Mouse (Mus musculus) embryo, embryonic 11.5 days (tissue): ENCODE data around the gene Calb2.

ENCODE experiments used
- DNase-seq: peaks from one replicate; pipeline ENCODE4 v3.0.0-alpha.2; 2012; ENCODE audit warnings: low read depth, low spot score

The Calb2 gene

DNA sequence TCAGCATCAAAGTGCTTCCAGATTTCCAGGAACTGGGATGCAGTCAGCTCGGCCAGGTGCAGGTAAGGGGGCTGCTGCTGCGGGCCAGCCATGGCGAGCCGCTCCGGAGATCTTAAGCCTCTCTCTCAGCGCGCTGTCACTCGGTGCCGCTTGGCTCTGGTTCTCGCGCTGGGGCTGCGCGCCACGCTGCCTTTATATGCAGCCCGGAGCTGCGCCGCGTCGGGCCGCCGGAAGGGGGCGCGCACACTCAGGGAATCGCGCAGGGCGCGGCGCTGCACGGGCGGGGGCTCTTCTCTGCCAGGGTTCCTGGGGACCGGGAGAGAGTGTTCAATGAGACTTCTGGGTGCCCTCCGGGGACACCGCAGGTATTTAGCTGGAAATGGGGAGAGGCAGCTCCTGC lies at the start of gene Calb2:
Gene Calb2, minus strand, starts transcription at position 165 of the 400 bp plus-strand sequence.
- DNase-seq = peak; percentile 64

GRCm38 (mm10) chr8:110217681-110218131 lies 49.7 kb upstream of the Calb2 start:
- peak; percentile 97 for DNase-seq

DNA sequence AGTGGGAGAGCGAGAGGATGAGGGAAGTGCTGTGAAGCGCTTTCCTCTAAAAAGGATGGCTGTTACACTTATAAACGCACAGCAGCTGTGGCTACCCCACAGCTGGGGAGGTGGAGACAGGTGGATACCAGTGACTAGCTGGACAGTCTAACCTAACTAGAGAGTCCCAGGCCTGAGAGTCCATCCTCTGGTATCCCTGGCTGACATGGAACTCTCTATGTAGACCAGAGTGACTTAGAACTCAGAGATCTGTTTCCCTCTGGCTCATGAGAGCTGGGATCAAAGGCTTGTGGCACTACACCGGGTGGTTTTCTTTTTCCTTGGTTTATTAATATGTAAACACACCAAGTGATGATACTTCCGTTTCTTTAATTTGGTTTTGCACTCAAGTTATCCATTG lies 49.2 kb upstream of the Calb2 start:
- DNase-seq = no peak

- no peak for DNase-seq
Observed at GRCm38 (mm10) chr8:110216253-110216652, 48.2 kb upstream of the Calb2 start.

- DNase-seq = no peak
Observed at GRCm38 (mm10) chr8:110215365-110215764, 47.4 kb upstream of the Calb2 start, which contains the start of gene Cmtr2. Cmtr2 (plus strand) TSS chr8:110215665.

- no peak for DNase-seq
Observed at GRCm38 (mm10) chr8:110201806-110202205, 33.8 kb upstream of the Calb2 start.

GRCm38 (mm10) chr8:110196678-110197077 lies 28.7 kb upstream of the Calb2 start:
- DNase-seq = peak; percentile 73

- no peak for DNase-seq
Observed at GRCm38 (mm10) chr8:110188961-110189750, 21.1 kb upstream of the Calb2 start.

- DNase-seq = no peak
Observed at GRCm38 (mm10) chr8:110185538-110185937, 17.5 kb upstream of the Calb2 start.

DNA sequence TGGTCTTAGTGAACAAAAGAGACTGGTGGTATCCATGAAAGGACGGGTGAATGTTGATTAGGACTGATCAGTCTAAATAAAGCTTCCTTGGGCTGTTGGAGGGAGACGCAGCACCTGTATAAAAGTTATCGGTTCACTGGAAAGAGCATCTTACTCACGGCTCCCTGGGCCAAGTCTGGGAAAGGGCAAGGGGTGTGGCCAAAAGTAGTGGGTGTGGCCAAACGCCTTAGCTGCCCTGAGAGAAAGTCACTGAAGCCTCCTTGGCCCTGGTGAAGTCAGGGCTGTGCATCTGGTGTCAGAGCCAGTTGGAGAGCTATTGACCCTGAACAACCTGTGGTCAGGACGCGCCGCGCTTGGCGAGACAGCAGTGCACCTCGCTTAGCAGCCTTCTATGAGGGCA lies 15.7 kb upstream of the Calb2 start:
- DNase-seq = no peak

DNA sequence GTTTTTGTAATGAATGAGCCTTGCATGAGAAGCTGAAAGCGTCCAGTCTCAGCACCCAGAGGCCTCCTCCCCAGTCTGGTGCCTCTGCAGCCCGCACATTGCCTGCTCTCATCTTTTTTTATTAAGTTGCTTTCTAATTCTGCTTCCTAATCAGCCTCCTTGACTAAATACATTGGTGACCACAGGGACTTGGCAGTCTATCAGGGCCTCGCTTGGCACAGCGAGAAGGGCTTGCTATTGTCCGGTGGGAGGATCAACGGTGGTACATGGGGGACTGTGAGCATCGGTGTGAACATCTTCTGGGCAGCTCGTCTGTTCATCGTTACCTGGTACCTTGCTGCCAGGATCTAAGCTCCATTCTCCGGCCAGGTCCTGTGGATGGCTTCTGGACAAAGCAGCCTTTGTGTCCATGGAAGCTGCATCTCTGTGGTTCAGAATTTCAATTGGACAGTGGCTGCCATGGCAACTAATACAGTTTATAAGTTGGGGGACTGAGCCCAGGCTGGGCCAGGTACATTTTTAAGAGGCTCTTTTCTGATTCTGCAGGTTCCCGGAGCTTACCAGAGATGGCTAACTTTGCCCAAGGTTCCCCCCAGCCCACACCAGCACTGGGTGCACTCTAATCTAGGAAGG lies 14.8 kb upstream of the Calb2 start:
- DNase-seq = no peak

DNA sequence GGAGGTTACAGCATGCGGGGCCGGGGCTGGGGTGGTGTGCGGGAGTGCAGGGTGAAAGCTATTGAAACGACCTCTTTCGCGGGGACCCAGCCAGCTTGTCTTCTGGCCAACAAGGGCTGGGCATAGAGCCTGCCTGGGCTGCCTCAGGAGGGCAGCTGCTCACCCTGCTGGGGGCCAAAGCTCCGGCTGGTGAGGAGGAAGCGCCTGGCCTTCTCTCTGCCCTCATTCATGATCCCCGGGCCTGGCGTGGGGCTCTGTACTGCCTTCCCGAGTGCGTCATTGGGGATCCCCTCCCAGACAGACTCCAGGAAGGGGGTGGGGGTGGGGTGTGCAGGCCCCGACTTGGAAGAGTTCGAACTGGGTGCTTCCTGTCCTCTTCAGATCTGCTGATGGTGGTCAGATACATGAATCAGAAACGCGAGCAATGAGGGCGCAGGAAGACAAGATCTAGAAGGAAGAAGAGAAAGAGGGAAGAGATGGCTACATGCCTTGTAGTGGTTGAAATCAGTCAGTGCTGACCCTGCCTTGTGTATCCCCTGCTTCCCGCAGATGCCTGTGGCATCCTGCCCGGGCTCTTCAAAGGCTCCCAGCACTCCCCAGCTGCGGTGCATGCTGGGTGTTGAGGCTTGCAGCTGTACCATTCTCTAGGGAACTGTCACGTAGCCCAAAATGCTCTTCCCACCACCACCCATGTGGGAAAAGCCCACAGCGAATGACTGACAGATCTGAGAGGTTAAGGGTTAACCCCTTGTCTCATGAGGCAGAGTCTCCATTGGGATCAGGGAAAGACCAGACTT lies 9.5 kb upstream of the Calb2 start:
- no peak for DNase-seq

DNA sequence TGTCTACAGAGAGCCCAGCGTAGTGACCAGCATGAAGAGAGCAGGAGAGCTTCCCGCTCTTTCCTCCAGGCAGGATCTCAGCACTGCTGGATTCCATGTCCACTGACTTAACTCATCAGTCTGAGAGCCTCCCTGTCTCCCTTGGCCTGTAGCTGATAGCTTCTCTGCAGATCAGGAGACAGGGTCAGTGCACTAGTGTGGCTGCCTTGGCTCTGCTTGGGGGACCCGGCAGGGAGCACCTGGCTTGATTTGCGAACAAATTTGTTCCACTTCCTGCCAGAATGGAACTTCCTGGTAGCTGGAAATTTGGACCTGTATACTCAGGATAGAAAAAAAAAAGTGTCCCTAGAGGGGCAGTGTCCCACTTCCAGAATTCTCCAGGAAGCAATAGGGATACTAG lies 6.8 kb upstream of the Calb2 start:
- no peak for DNase-seq

GRCm38 (mm10) chr8:110172161-110172560 lies 4.2 kb upstream of the Calb2 start:
- no peak for DNase-seq

GRCm38 (mm10) chr8:110166270-110166669 lies 1.7 kb downstream of the Calb2 start:
- DNase-seq = no peak

DNA sequence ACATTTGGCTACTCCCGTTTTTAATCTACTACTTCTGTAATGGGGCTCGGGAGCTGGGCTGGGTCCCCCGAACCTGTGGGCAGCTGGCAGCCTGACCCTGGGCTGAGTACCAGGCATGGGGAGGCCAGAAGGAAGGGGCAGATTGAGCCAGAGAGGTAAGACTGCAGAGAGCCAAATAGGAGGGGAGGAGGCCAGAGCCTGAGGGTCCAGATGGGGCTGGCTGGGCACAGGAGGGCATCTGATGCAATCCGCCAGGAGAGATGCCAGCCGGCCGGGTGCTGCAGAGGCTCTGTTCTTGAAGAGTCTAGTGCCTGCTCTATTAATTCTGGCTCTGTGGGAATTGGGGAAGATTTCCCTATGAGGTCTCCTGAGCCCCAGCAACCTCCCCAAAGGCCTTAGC lies 6.0 kb downstream of the Calb2 start:
- no peak for DNase-seq

DNA sequence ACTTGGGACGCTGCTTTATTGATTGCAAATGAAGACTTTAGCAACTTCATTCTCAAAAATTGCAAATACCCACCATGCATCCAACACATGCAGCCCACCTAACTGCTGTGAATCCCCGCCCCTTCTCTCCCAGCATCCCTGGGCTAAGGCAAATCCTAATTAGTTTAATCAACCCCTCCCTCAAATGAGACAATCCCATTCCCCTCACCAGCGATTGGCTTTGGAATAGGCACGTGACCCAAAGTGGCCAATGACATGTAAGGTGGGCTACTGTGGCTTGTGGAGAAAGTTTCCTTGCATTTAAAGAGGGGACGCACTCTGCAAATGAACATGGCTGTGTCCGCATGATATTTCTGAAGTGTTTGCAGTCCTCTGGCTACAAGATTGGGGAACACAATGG lies 15.1 kb downstream of the Calb2 start:
- no peak for DNase-seq

GRCm38 (mm10) chr8:110145538-110145937 lies 22.5 kb downstream of the Calb2 start:
- DNase-seq = peak; percentile 64

DNA sequence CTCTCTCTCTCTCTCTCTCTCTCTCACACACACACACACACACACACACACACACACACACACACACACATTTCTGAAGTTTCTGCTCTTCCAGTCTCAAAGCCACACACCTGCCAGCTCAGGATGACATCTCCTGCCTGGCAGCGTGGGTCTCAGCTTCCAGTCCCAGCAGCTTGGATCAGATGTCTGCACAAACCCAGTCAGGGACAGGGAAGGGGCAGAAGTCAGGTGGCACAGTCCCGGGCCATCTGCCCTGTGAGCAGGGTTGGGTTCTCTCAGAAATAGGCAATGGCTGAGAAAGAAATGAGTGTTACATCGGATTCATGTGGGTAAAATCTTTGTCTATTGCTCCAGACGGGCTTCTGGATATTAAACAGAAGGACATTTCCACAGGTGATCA lies 27.2 kb downstream of the Calb2 start:
- no peak for DNase-seq

DNA sequence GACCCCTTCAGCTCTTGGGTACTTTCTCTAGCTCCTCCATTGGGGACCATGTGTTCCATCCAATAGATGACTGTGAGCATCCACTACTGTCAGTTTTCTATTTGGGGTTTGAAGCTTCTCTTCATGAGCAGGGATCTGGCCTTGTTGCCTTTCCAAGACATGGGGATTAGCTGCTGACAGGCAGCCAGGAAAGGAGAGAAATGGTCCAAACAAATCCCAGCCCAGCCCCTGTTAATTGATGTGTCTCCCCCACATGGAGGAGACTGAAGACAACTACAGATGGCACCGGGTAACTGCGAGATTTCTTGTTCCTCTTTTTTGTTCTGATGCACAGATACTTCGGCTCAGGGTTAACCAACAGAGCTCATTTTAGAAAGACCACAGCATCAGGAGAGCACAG lies 27.9 kb downstream of the Calb2 start:
- no peak for DNase-seq

- DNase-seq = no peak
Observed at GRCm38 (mm10) chr8:110135515-110135914, 32.5 kb downstream of the Calb2 start.

- no peak for DNase-seq
Observed at GRCm38 (mm10) chr8:110134236-110134635, 33.8 kb downstream of the Calb2 start.
